Mouse (Mus musculus): ENCODE measurements around the gene Gdf10.

The Gdf10 gene

DNA sequence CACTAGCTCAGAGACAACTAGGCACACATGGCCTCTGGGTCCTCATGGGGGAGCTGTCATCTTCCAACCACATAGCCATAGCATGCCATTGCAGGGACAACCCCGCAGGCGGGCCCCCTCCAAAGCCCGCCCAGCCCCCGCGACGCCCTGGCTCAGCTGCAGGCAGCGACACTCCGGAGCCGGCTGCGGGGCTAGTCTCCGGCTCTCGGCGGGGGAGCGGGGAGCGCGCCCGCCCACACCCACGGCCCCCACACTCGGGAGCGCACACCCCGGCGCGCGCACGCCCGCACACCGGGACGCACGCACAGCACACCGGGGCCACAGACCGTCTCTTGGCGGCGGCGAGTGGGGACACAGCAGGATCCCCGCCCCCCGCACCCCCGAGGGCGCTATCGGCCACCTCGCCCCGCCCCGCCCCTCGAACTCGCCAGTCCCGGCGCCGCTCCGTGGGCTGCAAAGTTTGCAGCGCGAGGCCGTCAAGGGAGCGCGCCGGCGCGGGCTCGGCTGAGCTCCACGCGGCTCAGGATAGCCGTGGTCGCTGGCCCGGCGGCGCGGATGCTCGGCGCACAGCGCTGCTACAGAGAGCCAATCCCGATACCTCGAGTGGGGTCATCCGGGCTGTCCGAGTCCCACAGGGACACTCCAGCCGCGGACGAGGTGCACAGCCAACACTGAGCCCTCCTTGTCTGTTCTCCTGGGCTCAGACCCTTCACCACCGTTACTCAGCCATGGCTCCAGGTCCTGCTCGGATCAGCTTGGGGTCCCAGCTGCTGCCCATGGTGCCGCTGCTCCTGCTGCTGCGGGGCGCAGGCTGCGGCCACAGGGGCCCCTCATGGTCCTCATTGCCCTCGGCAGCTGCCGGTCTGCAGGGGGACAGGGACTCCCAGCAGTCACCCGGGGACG lies at the start of gene Gdf10:
Gene Gdf10, plus strand, starts transcription at position 420 of the 903 bp plus-strand sequence.
- DNase-seq (ENCODE audit: low read depth) = no peak

DNA sequence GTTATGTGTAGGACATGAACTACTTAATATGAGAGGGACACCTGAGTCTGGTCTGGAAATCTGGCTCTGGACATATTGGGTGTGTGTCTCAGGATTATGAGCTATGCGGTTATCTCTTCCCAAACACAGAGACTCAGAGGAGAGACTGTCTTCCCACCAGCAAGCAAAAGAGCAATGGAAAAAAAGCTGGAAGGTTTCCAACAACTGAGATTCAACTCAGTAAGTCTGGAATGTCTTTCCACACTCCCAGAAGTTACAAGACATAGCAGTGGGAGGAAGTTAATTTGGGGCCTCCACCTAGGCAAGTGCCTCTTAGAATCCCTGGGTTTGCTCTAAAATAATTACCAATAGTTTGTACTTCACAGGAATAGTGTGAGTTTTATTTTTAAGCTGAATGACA lies 44.6 kb upstream of the Gdf10 start:
- no peak for DNase-seq (ENCODE audit: low read depth)

DNA sequence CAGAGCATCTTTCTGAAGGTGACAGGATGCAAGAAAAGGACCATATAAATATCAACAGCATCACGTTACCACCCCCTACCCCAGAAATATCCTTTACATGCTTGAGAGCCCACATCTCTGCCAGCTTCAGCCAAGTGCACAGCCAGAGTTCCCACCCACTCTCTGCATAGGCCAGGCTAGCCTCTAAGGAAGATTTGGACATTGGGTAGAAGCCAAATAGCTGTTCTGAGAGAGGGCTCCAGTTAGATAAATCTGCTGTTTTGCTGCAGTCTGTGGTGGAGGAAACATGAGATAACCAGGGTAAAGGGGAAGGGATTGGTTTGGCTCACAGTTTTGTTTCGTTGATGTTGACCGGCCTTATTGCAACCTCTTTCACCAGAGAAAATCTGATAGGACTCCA lies 43.2 kb upstream of the Gdf10 start:
- DNase-seq (ENCODE audit: low read depth) = no peak

DNA sequence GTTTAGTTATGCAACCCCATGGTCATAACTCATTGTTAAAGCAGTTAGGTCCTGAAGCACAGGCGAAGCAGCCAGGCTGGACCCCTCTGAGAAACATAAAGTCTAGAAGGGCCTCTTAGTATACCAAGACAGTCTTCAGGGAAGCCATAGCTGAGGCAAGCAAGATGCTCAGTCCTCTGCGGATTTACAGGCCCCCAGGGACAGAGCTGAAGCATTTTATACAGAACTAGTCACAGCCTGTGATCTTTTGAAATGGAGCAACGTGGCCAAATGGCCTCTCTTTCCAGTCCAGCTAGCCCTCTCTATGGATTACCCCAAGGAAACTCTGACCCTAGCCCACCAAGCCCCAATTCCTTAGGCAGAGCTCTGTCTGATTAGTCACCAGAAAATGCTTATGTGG lies 41.9 kb upstream of the Gdf10 start:
- DNase-seq (ENCODE audit: low read depth) = no peak

DNA sequence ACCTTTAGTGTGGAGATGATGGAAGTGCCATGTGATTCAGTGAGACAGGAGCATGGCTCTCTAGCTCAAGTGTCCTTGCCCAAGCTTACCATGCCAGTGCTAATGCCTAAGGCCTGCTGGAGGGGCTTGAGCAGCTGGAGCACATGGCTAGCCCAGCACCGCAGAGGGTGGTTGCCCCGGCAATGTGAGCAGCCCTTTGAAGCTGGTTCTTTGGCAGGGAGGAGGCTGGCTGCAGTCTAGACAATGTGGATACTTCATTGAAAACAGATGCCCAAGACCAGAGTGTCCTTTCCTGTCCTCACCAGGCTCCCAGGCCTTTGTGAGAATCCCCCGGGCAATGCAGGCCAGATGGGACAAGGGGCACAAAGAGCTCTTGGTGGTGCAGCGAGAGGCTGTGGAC lies 40.3 kb upstream of the Gdf10 start:
- DNase-seq (ENCODE audit: low read depth) = no peak

DNA sequence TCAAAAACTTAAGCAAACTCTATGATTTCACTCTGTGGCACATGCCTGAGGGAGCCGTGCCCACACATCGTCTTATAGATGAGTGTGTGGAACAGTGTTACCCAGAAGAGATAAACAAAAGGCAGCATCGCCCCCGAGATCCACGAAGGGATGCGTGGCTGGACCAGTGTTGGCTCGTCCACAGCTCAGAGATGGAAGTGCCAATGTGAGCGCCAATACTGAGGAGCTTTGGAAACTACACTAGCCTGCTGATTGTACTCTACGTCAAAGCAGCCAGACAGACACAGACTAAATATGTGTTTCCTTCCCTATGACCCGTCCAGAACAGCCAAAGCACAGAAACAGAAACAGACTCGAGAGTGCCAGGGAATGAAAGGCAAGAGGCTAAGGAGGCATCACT lies 37.9 kb upstream of the Gdf10 start:
- no peak for DNase-seq (ENCODE audit: low read depth)

DNA sequence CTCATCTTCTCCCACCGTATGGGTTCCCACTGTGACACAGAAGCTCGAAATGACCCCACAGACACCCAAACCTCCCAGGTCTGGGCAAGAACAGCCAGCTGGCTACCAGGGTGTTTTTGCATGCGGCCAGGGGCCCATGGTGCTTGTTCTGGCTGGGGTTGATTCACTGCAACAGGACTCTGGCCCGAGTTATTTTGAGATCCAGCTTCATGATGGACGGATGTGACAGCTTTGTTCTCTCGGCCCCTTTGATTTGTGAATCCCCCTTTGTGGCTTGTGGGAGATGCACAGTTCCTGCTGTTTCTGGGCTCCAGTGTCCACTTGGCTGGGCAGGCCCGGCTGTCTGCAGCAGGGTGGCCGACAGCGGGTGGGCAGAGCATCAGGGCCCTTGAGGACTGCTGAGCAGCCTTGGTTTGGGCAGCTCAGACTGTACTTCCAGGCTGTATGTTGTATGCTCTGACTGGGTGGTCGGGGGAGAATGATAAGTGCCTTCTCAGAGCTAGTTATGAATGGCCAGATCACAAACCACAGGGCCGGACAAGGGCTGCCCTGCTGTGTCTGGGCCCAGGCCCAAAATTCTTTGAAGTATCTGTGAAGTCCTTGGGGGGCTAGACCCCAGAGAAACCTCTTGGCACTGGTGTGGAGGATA lies 34.9 kb upstream of the Gdf10 start:
- DNase-seq (ENCODE audit: low read depth) = no peak

DNA sequence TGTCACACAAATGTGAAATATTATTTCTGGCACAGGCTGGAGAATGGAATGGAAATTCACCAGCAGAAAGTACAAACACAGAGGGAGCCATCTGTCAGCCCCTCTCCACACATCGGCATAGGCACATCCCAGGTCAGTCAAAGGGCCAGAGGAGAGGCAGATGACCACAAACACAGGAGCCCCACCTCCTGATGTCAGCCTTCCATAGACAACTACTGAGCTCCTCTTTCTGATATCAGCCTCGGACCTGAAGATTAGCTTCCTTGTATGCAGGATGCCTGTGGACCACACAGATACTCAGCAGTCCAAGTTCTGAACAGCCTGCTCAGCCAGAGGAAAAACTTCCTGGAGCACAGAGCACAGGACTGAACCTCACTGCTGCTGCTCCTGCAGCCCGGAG lies 33.4 kb upstream of the Gdf10 start:
- no peak for DNase-seq (ENCODE audit: low read depth)

DNA sequence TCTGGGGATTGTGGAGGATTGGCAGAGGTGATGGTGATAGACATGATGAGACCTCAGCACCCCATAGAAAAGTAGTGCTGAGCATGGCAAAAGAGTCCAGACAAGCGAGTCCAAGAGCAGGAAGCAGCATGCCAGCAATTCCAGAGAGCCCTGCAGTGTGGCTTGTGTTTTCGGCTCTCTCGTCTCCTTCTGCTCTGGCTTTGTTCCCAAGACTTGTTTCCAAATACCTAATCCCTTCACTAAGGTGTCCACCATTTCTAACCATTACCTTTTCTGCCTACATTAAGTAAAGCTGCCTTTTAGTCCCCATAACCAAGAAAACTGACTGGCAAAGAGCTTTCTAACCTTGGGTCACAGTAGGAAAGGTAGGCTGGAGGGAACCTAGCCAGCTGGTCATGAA lies 31.9 kb upstream of the Gdf10 start:
- DNase-seq (ENCODE audit: low read depth) = no peak

DNA sequence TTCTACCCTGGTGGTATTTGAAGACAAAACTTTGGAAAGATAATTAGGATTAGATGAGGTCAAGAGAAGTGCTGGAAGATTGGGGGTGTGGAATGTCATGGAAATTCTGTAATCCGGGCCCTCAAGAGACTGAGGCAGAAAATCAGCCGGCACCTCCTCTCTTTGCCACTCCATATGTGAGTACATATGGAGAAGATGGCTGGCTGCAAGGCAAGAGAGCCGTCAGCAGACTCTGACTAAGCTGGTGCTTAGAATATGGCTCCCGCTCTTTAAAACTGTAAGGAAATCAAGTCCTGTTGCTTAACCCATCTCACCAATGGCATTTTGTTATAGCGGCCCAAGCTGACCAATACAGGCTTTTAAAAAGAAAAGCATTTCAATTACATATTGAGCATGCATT lies 27.6 kb upstream of the Gdf10 start:
- DNase-seq (ENCODE audit: low read depth) = no peak

DNA sequence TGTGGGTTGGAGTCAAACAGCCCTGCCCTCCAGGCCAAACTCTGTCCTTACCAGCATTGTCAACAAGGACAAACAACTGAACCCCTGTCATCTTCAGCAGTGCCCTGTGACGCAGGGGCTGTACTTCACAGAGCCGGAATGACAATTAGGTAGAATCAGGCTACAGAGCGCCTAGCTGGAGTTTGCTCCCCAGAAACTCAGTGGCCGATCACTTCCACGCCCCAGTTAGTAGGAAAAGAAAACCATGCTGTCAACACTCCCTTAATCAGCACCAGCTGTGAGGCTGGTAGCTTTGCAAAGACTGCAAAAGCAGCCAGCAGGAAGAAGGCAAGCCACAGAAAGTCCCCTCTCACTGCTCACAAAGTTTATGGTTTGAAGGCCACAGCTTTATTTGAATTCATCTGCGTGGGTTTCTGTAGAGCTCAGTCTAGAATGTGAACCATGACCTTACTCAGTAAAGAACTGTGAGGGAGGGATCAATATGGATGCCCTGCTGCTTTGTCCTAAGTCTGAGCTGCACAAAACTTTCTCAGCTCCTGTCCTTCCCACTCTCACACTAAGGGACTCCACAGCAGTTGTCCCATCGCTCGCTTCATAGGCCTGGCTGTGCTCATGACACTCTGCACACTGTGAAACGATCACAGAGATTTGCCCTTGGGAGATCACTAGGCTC lies 26.6 kb upstream of the Gdf10 start:
- DNase-seq (ENCODE audit: low read depth) = no peak

DNA sequence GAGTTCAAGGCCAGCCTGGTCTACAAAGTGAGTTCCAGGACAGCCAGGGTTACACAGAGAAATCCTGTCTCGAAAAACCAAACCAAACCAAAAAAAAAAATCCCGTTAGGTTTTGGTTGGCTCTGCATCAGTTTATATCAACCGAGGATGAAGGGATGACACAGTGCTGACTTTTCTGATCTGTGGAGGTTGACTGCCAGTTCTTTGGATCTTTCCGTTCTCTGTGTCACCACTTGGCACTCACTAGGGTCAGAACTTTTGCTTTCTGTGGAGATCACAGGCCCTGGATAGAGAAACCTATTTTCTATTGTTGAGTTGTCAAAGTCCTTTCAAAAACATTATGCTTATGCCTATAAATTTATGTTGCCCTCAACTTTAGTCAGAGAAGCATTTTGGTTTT lies 20.6 kb upstream of the Gdf10 start:
- DNase-seq (ENCODE audit: low read depth) = no peak

DNA sequence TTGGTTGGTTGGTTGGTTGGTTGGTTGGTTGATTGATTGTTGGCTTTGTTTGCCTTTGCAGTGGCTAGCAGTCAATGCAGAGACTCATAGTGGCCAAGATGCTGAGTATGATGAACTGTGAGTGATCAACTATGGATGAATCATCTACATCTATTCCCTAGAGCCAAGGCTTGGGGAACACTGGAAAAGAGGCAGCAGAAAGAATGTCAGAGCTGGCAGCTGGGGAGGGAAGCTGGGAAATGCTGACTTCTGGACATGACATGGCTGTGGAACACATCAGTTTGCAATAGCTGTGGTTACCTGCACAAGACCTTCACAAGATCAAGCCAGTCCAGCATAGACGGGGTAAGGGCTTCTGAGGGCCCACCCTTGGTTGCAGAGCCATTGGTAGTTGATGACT lies 20.2 kb upstream of the Gdf10 start:
- DNase-seq (ENCODE audit: low read depth) = no peak

DNA sequence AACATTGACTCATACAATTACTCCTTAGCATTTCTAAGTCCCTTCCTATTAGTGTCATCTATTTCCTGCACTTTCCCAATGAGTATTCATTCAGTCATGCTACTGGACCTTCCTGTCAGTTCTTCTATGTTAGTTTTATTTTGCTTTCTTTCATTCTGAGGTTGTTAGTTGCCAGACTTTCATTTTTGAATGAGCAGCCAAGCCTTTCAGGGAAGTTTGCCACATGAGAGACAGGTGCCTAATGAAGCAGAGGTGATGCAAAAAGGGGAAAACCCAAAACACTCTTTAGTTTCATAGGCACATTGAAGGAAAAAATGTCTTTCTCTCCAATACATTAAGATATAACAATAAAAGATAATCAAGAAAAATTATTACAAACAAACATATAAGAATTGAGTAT lies 18.5 kb upstream of the Gdf10 start:
- DNase-seq (ENCODE audit: low read depth) = no peak

DNA sequence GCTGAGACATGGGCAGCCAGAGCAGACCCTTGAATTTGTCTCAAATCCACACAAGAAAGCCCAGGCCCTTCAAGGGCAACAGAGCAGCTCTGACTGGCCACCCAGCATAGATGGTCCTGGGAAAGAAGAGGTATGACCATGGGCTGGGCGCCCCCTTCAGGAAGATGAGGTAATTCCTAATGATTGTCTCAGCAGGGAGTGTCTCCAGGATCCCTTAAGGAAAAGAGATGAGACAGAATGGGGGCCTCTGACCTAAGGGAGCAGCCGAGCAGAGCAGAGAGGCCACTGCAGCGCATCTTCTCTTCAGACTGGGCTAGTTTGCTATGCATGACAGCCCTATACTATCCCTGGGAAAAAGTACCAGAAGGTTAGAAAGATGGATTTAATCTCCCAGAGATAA lies 9.7 kb upstream of the Gdf10 start:
- DNase-seq (ENCODE audit: low read depth) = no peak

DNA sequence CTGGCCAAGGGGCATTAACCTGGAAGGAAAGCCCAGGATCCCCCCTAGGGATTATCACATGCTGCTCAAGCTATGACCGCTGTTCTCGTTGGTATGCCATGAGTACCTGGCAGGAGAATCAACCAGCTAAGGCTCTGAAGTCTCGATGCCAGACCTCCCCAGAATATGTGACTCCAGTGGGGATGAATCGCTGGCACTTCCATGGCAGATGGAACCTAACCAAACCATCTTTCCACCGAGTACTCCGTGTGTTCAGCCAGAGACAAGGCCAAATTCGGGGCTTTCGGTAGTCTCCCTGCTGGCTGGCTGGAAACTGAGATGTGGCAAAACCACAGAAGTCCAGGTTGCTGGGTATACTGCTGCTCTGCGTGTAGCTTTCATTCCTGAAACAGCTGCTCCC lies 9.2 kb upstream of the Gdf10 start:
- no peak for DNase-seq (ENCODE audit: low read depth)

DNA sequence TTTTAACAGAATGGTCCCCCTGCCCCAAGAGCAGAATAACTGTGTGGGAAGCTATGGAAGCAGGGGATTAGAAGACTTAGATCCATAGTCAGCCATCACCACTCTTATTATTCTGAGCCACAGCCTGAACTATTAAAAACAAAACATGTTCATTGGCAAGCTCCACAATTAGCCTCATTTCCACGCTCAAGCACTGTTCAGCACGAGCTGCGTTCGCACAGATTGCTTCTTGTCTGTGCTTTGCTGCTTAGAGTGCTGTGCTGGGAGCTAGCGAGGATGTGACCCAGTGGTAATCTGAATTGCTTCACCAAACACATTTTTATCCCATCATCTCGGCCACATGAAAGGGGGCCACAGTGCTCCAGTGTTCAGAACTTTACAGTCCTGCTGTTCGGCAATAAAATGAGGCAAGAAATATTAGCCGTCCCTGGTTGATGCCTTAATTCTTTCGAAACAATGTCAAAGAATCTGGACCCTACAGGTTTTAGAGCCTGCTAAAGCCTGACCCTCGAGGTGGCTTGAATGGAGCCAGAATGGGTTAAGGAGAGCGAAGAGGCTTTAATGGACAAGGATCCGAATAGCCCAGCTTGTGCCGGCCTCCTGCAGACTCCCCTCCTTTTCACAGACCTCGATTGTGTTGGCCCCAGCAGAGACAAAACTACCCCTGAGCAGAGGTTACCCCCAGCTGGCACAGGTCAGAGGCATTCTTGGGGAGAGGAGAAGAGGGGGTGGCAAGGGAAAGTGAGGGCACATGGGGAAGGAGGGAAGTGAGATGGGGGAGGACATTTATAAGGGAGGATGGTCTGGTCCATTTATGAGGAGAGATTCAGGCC lies 2.4 kb upstream of the Gdf10 start:
- no peak for DNase-seq (ENCODE audit: low read depth)

DNA sequence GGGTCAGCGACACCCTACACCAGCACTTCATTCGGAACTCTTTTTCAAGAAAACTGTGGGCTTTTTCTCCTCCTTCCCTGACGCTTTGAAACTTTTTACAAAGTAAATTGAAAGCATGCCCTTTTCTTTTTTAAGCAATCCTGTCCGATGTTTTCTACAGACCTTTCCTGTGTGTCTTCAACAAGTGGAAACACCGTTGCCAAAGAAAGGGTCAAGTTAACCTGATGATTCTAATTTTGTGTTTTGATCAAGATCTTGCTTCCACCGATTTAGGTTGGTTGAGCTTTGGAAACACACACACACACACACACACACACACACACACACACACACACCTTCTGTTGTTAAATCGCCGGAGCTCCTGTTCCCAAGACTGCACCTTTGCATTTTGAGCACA lies 618 bp upstream of the Gdf10 start:
- DNase-seq (ENCODE audit: low read depth) = no peak

DNA sequence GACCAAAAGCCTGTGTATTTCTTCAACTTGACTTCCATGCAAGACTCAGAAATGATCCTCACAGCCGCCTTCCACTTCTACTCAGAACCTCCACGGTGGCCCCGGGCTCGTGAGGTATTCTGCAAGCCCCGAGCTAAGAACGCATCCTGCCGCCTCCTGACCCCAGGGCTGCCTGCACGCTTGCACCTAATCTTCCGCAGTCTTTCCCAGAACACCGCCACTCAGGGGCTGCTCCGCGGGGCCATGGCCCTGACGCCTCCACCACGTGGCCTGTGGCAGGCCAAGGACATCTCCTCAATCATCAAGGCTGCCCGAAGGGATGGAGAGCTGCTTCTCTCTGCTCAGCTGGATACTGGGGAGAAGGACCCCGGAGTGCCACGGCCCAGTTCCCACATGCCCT lies 8.5 kb downstream of the Gdf10 start:
- no peak for DNase-seq (ENCODE audit: low read depth)

DNA sequence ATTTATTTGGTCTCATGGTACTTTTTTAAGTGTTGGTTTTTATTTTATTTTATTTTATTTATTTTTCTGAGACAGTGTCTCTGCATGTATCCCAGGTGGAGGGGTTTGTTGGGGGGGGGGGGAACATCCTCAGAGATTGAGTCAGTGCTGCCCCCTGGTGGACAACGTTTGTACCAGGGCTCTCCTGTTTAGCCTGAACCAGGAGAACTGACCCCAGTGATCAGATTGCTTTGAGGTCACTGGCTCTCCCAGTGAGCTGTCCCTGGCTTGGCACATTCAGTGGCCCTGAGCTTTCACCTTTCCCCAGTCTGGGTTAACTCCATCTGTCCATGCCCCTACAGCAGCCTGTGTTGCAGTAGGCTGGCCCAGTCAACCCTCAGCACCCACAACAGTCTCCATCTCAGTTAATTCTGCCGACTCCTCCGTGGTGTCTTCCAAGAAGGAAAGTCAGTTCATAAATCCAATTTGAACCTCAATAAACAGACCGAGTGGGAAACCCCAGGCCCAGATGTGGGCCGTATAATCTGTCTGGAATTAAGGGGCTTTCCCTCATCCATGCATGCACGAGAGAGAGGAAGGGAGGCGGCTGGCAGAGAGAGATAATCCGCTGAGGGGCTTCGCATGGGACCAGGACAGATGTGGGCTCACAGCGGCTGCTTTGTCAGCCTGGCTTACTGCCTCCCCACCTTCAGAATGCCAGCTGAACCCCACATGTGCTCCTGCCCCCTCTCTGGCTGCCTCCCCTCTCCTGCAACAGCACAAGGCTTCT lies 9.7 kb downstream of the Gdf10 start:
- DNase-seq (ENCODE audit: low read depth) = no peak

DNA sequence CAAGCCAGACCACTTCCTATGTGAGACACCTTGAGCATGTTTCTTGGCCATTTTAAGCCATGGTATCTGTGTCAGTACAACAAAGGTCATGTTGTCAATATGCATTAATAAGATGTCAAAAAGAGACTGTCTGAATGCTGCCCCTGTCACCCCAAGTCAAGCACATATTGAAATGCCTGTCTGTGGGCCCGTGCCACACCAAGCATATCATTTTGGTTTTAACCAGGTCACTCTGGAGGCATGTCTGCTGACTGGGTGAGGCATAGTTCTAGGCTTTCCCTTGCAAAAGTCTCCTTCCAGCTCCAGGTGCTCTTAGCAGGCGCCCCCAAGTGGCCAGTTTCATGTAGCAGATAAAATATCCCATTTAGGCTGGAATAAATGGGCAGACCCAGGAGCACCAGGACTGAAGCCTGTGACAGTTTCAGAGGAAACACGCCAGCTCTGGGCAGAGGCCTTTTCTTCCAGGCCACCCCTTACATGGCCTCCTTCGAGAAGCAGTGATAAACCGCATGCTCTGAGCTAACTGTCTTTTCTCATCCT lies 10.5 kb downstream of the Gdf10 start:
- no peak for DNase-seq (ENCODE audit: low read depth)
